Mouse (Mus musculus) midbrain, embryonic 16.5 days (tissue): ENCODE data around the gene Ppm1b. TPM values are rescaled to one million over a fixed set of nuclear protein-coding genes. Genes with fewer than 3 reads are reported as not detected.

Experiments used
- ATAC-seq: fragments of 200-750 bp; cut with Nextera tagmentation; 2 replicates; pipeline ENCODE4 v1.8.0; 2017; ENCODE audit warnings: moderate TSS enrichment
- H3K27ac ChIP-seq: fragments of 300-500 bp; sonication (generic); 2 replicates; pipeline ENCODE4 v1.5.1; 2014; ENCODE audit warnings: mild to moderate bottlenecking, low read length, mixed read lengths
- H3K27me3 ChIP-seq: fragments of 300-500 bp; sonication (generic); 2 replicates; pipeline ENCODE4 v1.6.1; 2014; ENCODE audit warnings: low read depth, low read length, mixed read lengths; ENCODE audit not compliant: control insufficient read depth, insufficient read depth
- H3K36me3 ChIP-seq: fragments of 300-500 bp; sonication (generic); 2 replicates; pipeline ENCODE4 v1.6.1; 2014; ENCODE audit warnings: mild to moderate bottlenecking, low read length, moderate library complexity, mixed read lengths; ENCODE audit not compliant: control insufficient read depth, insufficient read depth
- H3K4me1 ChIP-seq: fragments of 300-500 bp; sonication (generic); 2 replicates; pipeline ENCODE4 v1.6.1; 2014; ENCODE audit warnings: mild to moderate bottlenecking, low read length, mixed read lengths; ENCODE audit not compliant: control insufficient read depth, insufficient read depth
- H3K4me2 ChIP-seq: fragments of 300-500 bp; sonication (generic); 2 replicates; pipeline ENCODE4 v1.6.1; 2014; ENCODE audit warnings: mild to moderate bottlenecking, low read length, mixed read lengths
- H3K4me3 ChIP-seq: fragments of 300-500 bp; sonication (generic); 2 replicates; pipeline ENCODE4 v1.5.1; 2014; ENCODE audit warnings: low read depth, mild to moderate bottlenecking, low read length, moderate library complexity, mixed read lengths
- H3K9ac ChIP-seq: fragments of 300-500 bp; sonication (generic); 2 replicates; pipeline ENCODE4 v1.6.1; 2014; ENCODE audit warnings: low read depth, low read length, mixed read lengths
- H3K9me3 ChIP-seq: fragments of 300-500 bp; sonication (generic); replicated peaks from 2 replicates; pipeline ENCODE4 v1.6.1; 2014; ENCODE audit warnings: mild to moderate bottlenecking, low read length, mixed read lengths; ENCODE audit not compliant: control insufficient read depth, poor library complexity, severe bottlenecking
- WGBS: fragments of 180-500 bp; shearing (Covaris S2); extraction: QIAGEN DNeasy Blood & Tissue Kit; methylation state at CpG from one replicate; pipeline ENCODE4 v1.1.7; 2014; 5-methylcytosine and 5-hydroxymethylcytosine counted together
- polyA plus RNA-seq: library from polyadenylated mRNA; unstranded; fragments of >200 nt; fragmentation: Nextera tagmentation; extraction: Ambion mirVana; gene quantifications from 2 replicates; pipeline ENCODE4 v1.2.1, GENCODE M21; 2015

Gene Ppm1b
- polyA plus RNA-seq, 1 experiment from 2014 or later = 74.1 TPM

- no peaks in the 10 kb centered on the region for H3K27me3 ChIP-seq
- no peaks in the 10 kb centered on the region for H3K36me3 ChIP-seq
- no peak overlapping the region for H3K27ac ChIP-seq
- H3K4me1 ChIP-seq = peaks cover 4% of the 10 kb centered on the region; the same call in 1 of the 2 replicates
- H3K4me2 ChIP-seq = no peak overlapping the region
- ATAC-seq = no peak
- no peak overlapping the region for H3K9ac ChIP-seq
- no peak overlapping the region for H3K4me3 ChIP-seq
- no peaks in the 10 kb centered on the region for H3K9me3 ChIP-seq
- 81% methylated on average over 5 of the region's 5 CpGs for WGBS
Observed at GRCm38 (mm10) chr17:84953776-84954175, 2.8 kb upstream of the Ppm1b start.

GRCm38 (mm10) chr17:84954881-84955280, 1.7 kb upstream of the Ppm1b start:
- Histone ChIP-seq H3K27me3 (no peaks in the 10 kb centered on the region), H3K4me3 (no peak overlapping the region), H3K4me1 (peaks cover 14% of the 10 kb centered on the region), H3K9me3 (no peaks in the 10 kb centered on the region), H3K4me2 (no peak overlapping the region), H3K36me3 (no peaks in the 10 kb centered on the region), H3K27ac (no peak overlapping the region), H3K9ac (no peak overlapping the region)
- 92% methylated on average over 5 of the region's 5 CpGs for WGBS
- ATAC-seq = no peak

GRCm38 (mm10) chr17:84956931-84957486, 468 bp downstream of the Ppm1b start:
- Histone ChIP-seq H3K4me3 (peak overlapping the region; percentile 47), H3K9ac (peak overlapping the region; percentile 59), H3K4me1 (peaks cover 21% of the 10 kb centered on the region), H3K27me3 (no peaks in the 10 kb centered on the region), H3K4me2 (peak overlapping the region; percentile 65), H3K36me3 (no peaks in the 10 kb centered on the region), H3K27ac (peak overlapping the region; percentile 87), H3K9me3 (no peaks in the 10 kb centered on the region)
- WGBS = 0% methylated on average over 24 of the region's 24 CpGs
- ATAC-seq = peak; percentile 93

- peak; percentile 98 for ATAC-seq
- 0% methylated on average over 53 of the region's 55 CpGs for WGBS
- Histone ChIP-seq H3K27ac (peak overlapping the region; percentile 95), H3K4me1 (peaks cover 21% of the 10 kb centered on the region), H3K36me3 (no peaks in the 10 kb centered on the region), H3K9me3 (no peaks in the 10 kb centered on the region), H3K9ac (peak overlapping the region; percentile 88), H3K4me2 (peak overlapping the region; percentile 75; the same call in 1 of the 2 replicates), H3K27me3 (no peaks in the 10 kb centered on the region), H3K4me3 (peak overlapping the region; percentile 92)
Observed at GRCm38 (mm10) chr17:84957487-84958259, 1.1 kb downstream of the Ppm1b start.

- H3K9me3 ChIP-seq = no peaks in the 10 kb centered on the region
- peak overlapping the region; percentile 95 for H3K27ac ChIP-seq
- WGBS = under 1% methylated on average over 46 of the region's 52 CpGs
- H3K36me3 ChIP-seq = no peaks in the 10 kb centered on the region
- H3K4me2 ChIP-seq = peak overlapping the region; percentile 75
- H3K27me3 ChIP-seq = no peaks in the 10 kb centered on the region
- peaks cover 21% of the 10 kb centered on the region for H3K4me1 ChIP-seq
- ATAC-seq = no peak
- H3K4me3 ChIP-seq = peak overlapping the region; percentile 92
- peak overlapping the region; percentile 88 for H3K9ac ChIP-seq
Observed at GRCm38 (mm10) chr17:84958411-84958911, 1.9 kb downstream of the Ppm1b start.

GRCm38 (mm10) chr17:84958986-84959664, 2.6 kb downstream of the Ppm1b start:
- no peaks in the 10 kb centered on the region for H3K36me3 ChIP-seq
- WGBS = 30% methylated on average over 6 of the region's 6 CpGs
- H3K27me3 ChIP-seq = no peaks in the 10 kb centered on the region
- peak overlapping the region; percentile 75 for H3K4me2 ChIP-seq
- peaks cover 21% of the 10 kb centered on the region for H3K4me1 ChIP-seq
- H3K9ac ChIP-seq = no peak overlapping the region
- peak overlapping the region; percentile 92 for H3K4me3 ChIP-seq
- ATAC-seq = no peak
- no peaks in the 10 kb centered on the region for H3K9me3 ChIP-seq
- H3K27ac ChIP-seq = no peak overlapping the region

GRCm38 (mm10) chr17:84959665-84960020, 3.1 kb downstream of the Ppm1b start:
- Histone ChIP-seq H3K27me3 (no peaks in the 10 kb centered on the region), H3K4me3 (peak overlapping the region; percentile 92), H3K27ac (no peak overlapping the region), H3K4me1 (peaks cover 21% of the 10 kb centered on the region), H3K36me3 (no peaks in the 10 kb centered on the region), H3K4me2 (peak overlapping the region; percentile 75), H3K9me3 (no peaks in the 10 kb centered on the region), H3K9ac (no peak overlapping the region)
- ATAC-seq = no peak
- 72% methylated on average over 3 of the region's 3 CpGs for WGBS

- no peak for ATAC-seq
- WGBS = 63% methylated on average over 4 of the region's 4 CpGs
- H3K9me3 ChIP-seq = no peaks in the 10 kb centered on the region
- H3K9ac ChIP-seq = no peak overlapping the region
- no peak overlapping the region for H3K4me3 ChIP-seq
- no peak overlapping the region for H3K27ac ChIP-seq
- no peaks in the 10 kb centered on the region for H3K27me3 ChIP-seq
- H3K4me2 ChIP-seq = peak overlapping the region; percentile 75
- no peaks in the 10 kb centered on the region for H3K36me3 ChIP-seq
- H3K4me1 ChIP-seq = peaks cover 21% of the 10 kb centered on the region
Observed at GRCm38 (mm10) chr17:84960136-84960535, 3.6 kb downstream of the Ppm1b start.

GRCm38 (mm10) chr17:84962046-84962445, 5.5 kb downstream of the Ppm1b start:
- Histone ChIP-seq H3K27me3 (no peaks in the 10 kb centered on the region), H3K36me3 (no peaks in the 10 kb centered on the region), H3K4me3 (no peak overlapping the region), H3K27ac (no peak overlapping the region), H3K4me1 (peaks cover 17% of the 10 kb centered on the region), H3K9me3 (no peaks in the 10 kb centered on the region), H3K4me2 (no peak overlapping the region), H3K9ac (no peak overlapping the region)
- no peak for ATAC-seq
- 91% methylated on average over 3 of the region's 4 CpGs for WGBS
